Mouse (Mus musculus) MEL (cell line): ENCODE measurements around the gene Fam50a.

ENCODE experiments used
- BHLHE40 ChIP-seq: IDR thresholded peaks from 2 replicates; pipeline ENCODE4 v1.6.1; 2012; ENCODE audit warnings: low read depth, mild to moderate bottlenecking, inconsistent platforms, low read length, improper control_type of control experiment, borderline replicate concordance
- CTCF ChIP-seq, 3 experiments: IDR thresholded peaks in 2 of 3; conservative IDR thresholded peaks in 1 of 3; 2 replicates each; pipeline ENCODE4 v1.5.1; 2011 to 2012; ENCODE audit warnings: low read length in 3 of 3, low read depth in 2 of 3, mild to moderate bottlenecking in 2 of 3, improper control_type of control experiment in 1 of 3, inconsistent platforms in 1 of 3, mixed read lengths in 1 of 3, moderate library complexity in 1 of 3; ENCODE audit not compliant: control insufficient read depth in 1 of 3, insufficient read depth in 1 of 3, poor library complexity in 1 of 3, severe bottlenecking in 1 of 3
- E2F4 ChIP-seq: IDR thresholded peaks from 2 replicates; pipeline ENCODE4 v1.6.1; 2011; ENCODE audit warnings: low read depth, low read length, improper control_type of control experiment, borderline replicate concordance
- ELF1 ChIP-seq: IDR thresholded peaks from 2 replicates; pipeline ENCODE4 v1.6.1; 2014; ENCODE audit warnings: low read depth, mild to moderate bottlenecking, inconsistent platforms, low read length, improper control_type of control experiment, moderate library complexity
- ETS1 ChIP-seq: IDR thresholded peaks from 2 replicates; pipeline ENCODE4 v1.6.1; 2012; ENCODE audit warnings: low read depth, mild to moderate bottlenecking, inconsistent platforms, low read length, improper control_type of control experiment, moderate library complexity
- HCFC1 ChIP-seq: IDR thresholded peaks from 2 replicates; pipeline ENCODE4 v1.6.1; 2012; ENCODE audit warnings: low read depth, mild to moderate bottlenecking, inconsistent platforms, low read length, improper control_type of control experiment, moderate library complexity
- MAX ChIP-seq: IDR thresholded peaks from 2 replicates; pipeline ENCODE4 v1.6.1; 2011; ENCODE audit warnings: low read length, improper control_type of control experiment
- POLR2A ChIP-seq, 2 experiments: IDR thresholded peaks; 2 replicates each; pipeline ENCODE4 v1.6.1; 2011 to 2012; ENCODE audit warnings: low read length in 2 of 2, mild to moderate bottlenecking in 2 of 2, control low read depth in 1 of 2, improper control_type of control experiment in 1 of 2, low read depth in 1 of 2, moderate library complexity in 1 of 2; ENCODE audit not compliant: control insufficient read depth in 1 of 2, insufficient read depth in 1 of 2, poor library complexity in 1 of 2
- TAL1 ChIP-seq: IDR thresholded peaks from 2 replicates; pipeline ENCODE4 v1.6.1; 2012; ENCODE audit warnings: mild to moderate bottlenecking, inconsistent platforms, low read length, moderate library complexity, mixed read lengths
- TBP ChIP-seq: IDR thresholded peaks from 2 replicates; pipeline ENCODE4 v1.8.0; 2011; ENCODE audit warnings: low read depth, low read length, improper control_type of control experiment

DNA sequence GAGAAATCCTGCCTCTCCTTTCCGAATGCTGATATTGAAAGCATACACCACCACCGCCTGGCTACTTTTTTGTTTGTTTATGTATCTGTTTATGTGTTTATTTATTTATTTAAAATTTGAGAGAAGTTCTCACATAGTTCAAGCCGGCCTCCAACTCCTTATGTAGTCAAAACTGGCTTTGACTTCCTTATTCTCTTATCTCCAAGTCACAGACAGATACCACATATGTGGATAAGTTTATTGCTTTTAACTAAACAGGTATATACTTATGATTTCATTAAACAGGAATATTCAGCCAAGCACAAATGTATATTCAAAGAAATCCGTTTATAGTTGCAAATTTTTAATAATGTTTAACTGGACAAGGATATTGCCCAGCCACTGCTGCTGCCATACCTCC is 19.4 kb upstream of the Fam50a start:
- no peak for TF ChIP-seq CTCF (IDR thresholded peaks at IDR 0.05 in 2 of 3, conservative IDR thresholded peaks at IDR 0.05 in 1 of 3; ENCODE audit: control insufficient read depth in 1 of 3, insufficient read depth in 1 of 3, low read depth in 2 of 3, low read length in 3 of 3, poor library complexity in 1 of 3, severe bottlenecking in 1 of 3)
- TF ChIP-seq POLR2A (IDR thresholded peaks at IDR 0.05; ENCODE audit: control insufficient read depth in 1 of 2, insufficient read depth in 1 of 2, low read depth in 1 of 2, low read length in 2 of 2, poor library complexity in 1 of 2), result no peak
- no peak for TF ChIP-seq ETS1
- no peak for TF ChIP-seq MAX
- no peak for TF ChIP-seq BHLHE40
- TF ChIP-seq TAL1, result peak; percentile 74
- TF ChIP-seq E2F4, result no peak
- no peak for TF ChIP-seq TBP
- no peak for TF ChIP-seq ELF1
- TF ChIP-seq HCFC1, result no peak
